Mouse (Mus musculus) ES-E14 (cell line): ENCODE results near the gene Sox12. TPM values are rescaled to one million over a fixed set of nuclear protein-coding genes. Genes with fewer than 3 reads are reported as not detected.

Source experiments
- DNase-seq: peaks from one replicate; pipeline ENCODE4 v3.0.0-alpha.2; 2013; ENCODE audit warnings: low read depth, low spot score
- H3K27ac ChIP-seq: 2 replicates; pipeline ENCODE4 v1.5.1; 2012; ENCODE audit warnings: low read depth, mild to moderate bottlenecking, low read length, moderate library complexity, mixed read lengths; ENCODE audit not compliant: poor library complexity, insufficient read depth, severe bottlenecking
- H3K36me3 ChIP-seq: 2 replicates; pipeline ENCODE4 v1.6.1; 2012; ENCODE audit warnings: mild to moderate bottlenecking, low read length, moderate library complexity, mixed read lengths; ENCODE audit not compliant: control insufficient read depth, poor library complexity, insufficient read depth, severe bottlenecking
- H3K4me1 ChIP-seq, 2 experiments: fragments of 150-350 bp in 1 of 2; sonication (generic) in 1 of 2; 2 replicates each; pipeline ENCODE4 v1.6.1; 2012; ENCODE audit warnings: low read length in 2 of 2, mild to moderate bottlenecking in 1 of 2, mixed read lengths in 1 of 2; ENCODE audit not compliant: control insufficient read depth in 2 of 2, insufficient read depth in 2 of 2, poor library complexity in 1 of 2
- H3K4me3 ChIP-seq, 2 experiments: fragments of 150-350 bp in 1 of 2; sonication (generic) in 1 of 2; 2 replicates each; pipeline ENCODE4 v1.5.1; 2012; ENCODE audit warnings: low read length in 2 of 2, low read depth in 1 of 2, mild to moderate bottlenecking in 1 of 2, mixed read lengths in 1 of 2; ENCODE audit not compliant: insufficient read depth in 1 of 2, poor library complexity in 1 of 2, severe bottlenecking in 1 of 2
- H3K9ac ChIP-seq: 2 replicates; pipeline ENCODE4 v1.6.1; 2012; ENCODE audit warnings: low read depth, mild to moderate bottlenecking, low read length, mixed read lengths; ENCODE audit not compliant: poor library complexity, insufficient read depth, severe bottlenecking
- H3K9me3 ChIP-seq: fragments of 150-350 bp; sonication (generic); 2 replicates; pipeline ENCODE4 v1.6.1; 2012; ENCODE audit warnings: low read depth, mild to moderate bottlenecking, low read length; ENCODE audit not compliant: control insufficient read depth, insufficient read depth
- CHD2 ChIP-seq: IDR thresholded peaks from 2 replicates; pipeline ENCODE4 v1.6.1; 2014; ENCODE audit warnings: mild to moderate bottlenecking, low read depth, low read length, inconsistent platforms
- HCFC1 ChIP-seq: IDR thresholded peaks from 2 replicates; pipeline ENCODE4 v1.6.1; 2012; ENCODE audit warnings: low read length, inconsistent platforms, borderline replicate concordance; ENCODE audit not compliant: insufficient read depth
- MAFK ChIP-seq: IDR thresholded peaks from 2 replicates; pipeline ENCODE4 v1.6.1; 2014; ENCODE audit warnings: mild to moderate bottlenecking, low read depth, low read length, inconsistent platforms; ENCODE audit not compliant: insufficient read depth
- ZC3H11A ChIP-seq: IDR thresholded peaks from 2 replicates; pipeline ENCODE4 v1.6.1; 2012; ENCODE audit warnings: low read depth, mild to moderate bottlenecking, inconsistent platforms, low read length, borderline replicate concordance
- ZNF384 ChIP-seq: IDR thresholded peaks from 2 replicates; pipeline ENCODE4 v1.6.1; 2012; ENCODE audit warnings: low read depth, low read length, inconsistent platforms
- in situ Hi-C, 2 experiments: fragments of 600-800 bp; cut with MboI; formaldehyde crosslinking; loops; one replicate each; pipeline ENCODE4 v1.15.1; 2025; ENCODE audit warnings: low sequenced_read_pairs in 2 of 2, inconsistent platforms in 1 of 2; ENCODE audit not compliant: unreplicated experiment in 2 of 2
- total RNA-seq: library from RNA; depleted of rRNA; stranded (reverse); fragments of 300-350 nt; gene quantifications from 2 replicates; pipeline ENCODE4 v1.2.3, GENCODE M21; 2012; rRNA removed

Sox12 gene
- total RNA-seq, 1 experiment = 7.4 TPM

DNA sequence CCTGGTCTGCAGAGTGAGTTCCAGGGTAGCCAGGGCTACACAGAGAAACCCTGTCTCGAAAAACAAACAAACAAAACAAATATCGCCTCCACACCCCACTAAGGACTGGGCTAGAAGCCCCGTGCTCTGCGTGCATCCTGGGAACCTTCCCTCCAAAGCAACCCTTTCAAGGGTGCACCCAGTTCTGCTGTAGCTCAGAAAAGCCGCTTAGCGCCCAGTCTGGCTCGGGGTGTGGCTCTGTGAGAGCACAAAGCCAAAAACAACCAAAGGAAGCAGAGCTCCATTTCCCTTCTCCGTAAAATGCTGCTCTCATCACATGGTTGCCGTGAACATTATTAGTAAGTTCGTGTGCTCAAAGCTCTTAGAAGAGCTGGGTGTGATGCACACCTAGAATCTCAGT, 53.5 kb downstream of the Sox12 start:
- in situ Hi-C loops = no loop called here
- peak overlapping the region; percentile 83 to 93 for H3K4me3 ChIP-seq
- H3K9me3 ChIP-seq = no peaks in the 10 kb centered on the region
- peaks cover 18% of the 10 kb centered on the region for H3K36me3 ChIP-seq
- TF ChIP-seq ZNF384 (no peak), ZC3H11A (no peak), MAFK (no peak), CHD2 (no peak), HCFC1 (no peak)
- H3K9ac ChIP-seq = peak overlapping the region; percentile 49
- H3K27ac ChIP-seq = peak overlapping the region; percentile 77
- H3K4me1 ChIP-seq = peaks cover 7 to 16% of the 10 kb centered on the region in 2 experiments; a peak in 2 of 4 replicates
- DNase-seq = no peak

Other genes starting within 250 kb of the Sox12 start
- 116 and 134 TPM in 2 replicates for gene Csnk2a1, start 171.2 kb downstream of the Sox12 start, total RNA-seq
- 18.7 and 20.2 TPM in 2 replicates for gene Tbc1d20, start 104.2 kb downstream of the Sox12 start, total RNA-seq
- 69.9 and 113 TPM in 2 replicates for gene Rbck1, start 65.4 kb downstream of the Sox12 start, total RNA-seq
- gene Trib3, start 54.0 kb downstream of the Sox12 start, total RNA-seq = 18.5 and 29.2 TPM in 2 replicates
- gene Nrsn2, start 21.4 kb downstream of the Sox12 start, total RNA-seq = 2.1 and 3.3 TPM in 2 replicates
- gene Zcchc3, start 17.0 kb upstream of the Sox12 start, total RNA-seq = 21.4 and 22.9 TPM in 2 replicates
- 0.18 and 0.58 TPM in 2 replicates for gene 6820408C15Rik, start 17.5 kb upstream of the Sox12 start, total RNA-seq
- not detected in 2 replicates for gene Defb23, start 66.6 kb upstream of the Sox12 start, total RNA-seq
- gene Defb20, start 79.0 kb upstream of the Sox12 start, total RNA-seq = not detected in 2 replicates
- gene Defb22, start 92.1 kb upstream of the Sox12 start, total RNA-seq = not detected in 2 replicates
- gene Defb26, start 113.6 kb upstream of the Sox12 start, total RNA-seq = not detected in 2 replicates
- not detected in 2 replicates for gene Defb28, start 120.2 kb upstream of the Sox12 start, total RNA-seq
- gene Defb29, start 142.0 kb upstream of the Sox12 start, total RNA-seq = not detected in 2 replicates
- gene Gm17416, start 171.3 kb upstream of the Sox12 start, total RNA-seq = not detected in 2 replicates
- not detected in 2 replicates for gene Defb21, start 174.7 kb upstream of the Sox12 start, total RNA-seq
- gene Defb19, start 182.2 kb upstream of the Sox12 start, total RNA-seq = not detected in 2 replicates
- not detected in 2 replicates for gene Defb45, start 201.3 kb upstream of the Sox12 start, total RNA-seq
- 0.63 TPM in 1 of 2 replicates, not detected in the other for gene Defb36, start 206.3 kb upstream of the Sox12 start, total RNA-seq
- 3.9 and 5.7 TPM in 2 replicates for gene Defb25, start 225.0 kb upstream of the Sox12 start, total RNA-seq
- gene Rem1, start 228.9 kb upstream of the Sox12 start, total RNA-seq = 0.16 and 0.18 TPM in 2 replicates